Mouse (Mus musculus) heart, adult 2 months (tissue): Measurements from ENCODE around the gene Itga9. TPM values are rescaled to one million over a fixed set of nuclear protein-coding genes. Genes with fewer than 3 reads are reported as not detected.

Experiments
- DNase-seq, 2 experiments: peaks; one replicate each; pipeline ENCODE4 v3.0.0; 2021
- H3K27ac ChIP-seq: fragments of 200-600 bp; 2 replicates; pipeline ENCODE4 v1.8.1; 2022
- H3K27me3 ChIP-seq: fragments of 200-500 bp; 2 replicates; pipeline ENCODE4 v1.6.1; 2012; ENCODE audit warnings: mild to moderate bottlenecking, low read length, inconsistent platforms, mixed read lengths; ENCODE audit not compliant: control insufficient read depth, insufficient read depth
- H3K36me3 ChIP-seq: fragments of 200-500 bp; 2 replicates; pipeline ENCODE4 v1.6.1; 2012; ENCODE audit warnings: low read length, inconsistent platforms; ENCODE audit not compliant: control insufficient read depth, insufficient read depth
- H3K4me1 ChIP-seq: fragments of 200-500 bp; 2 replicates; pipeline ENCODE4 v1.6.1; 2011; ENCODE audit warnings: low read length; ENCODE audit not compliant: control insufficient read depth, insufficient read depth
- H3K4me3 ChIP-seq: fragments of 200-600 bp; 2 replicates; pipeline ENCODE4 v1.8.1; 2022
- H3K79me2 ChIP-seq: fragments of 200-500 bp; replicated peaks from 2 replicates; pipeline ENCODE4 v1.6.1; 2012; ENCODE audit warnings: mild to moderate bottlenecking, inconsistent platforms, low read length, moderate library complexity, mixed read lengths; ENCODE audit not compliant: control insufficient read depth, insufficient read depth
- H3K9ac ChIP-seq: fragments of 200-500 bp; 2 replicates; pipeline ENCODE4 v1.6.1; 2012; ENCODE audit warnings: low read depth, mild to moderate bottlenecking, control low read depth, inconsistent platforms, low read length, mixed read lengths
- CTCF ChIP-seq: fragments of 200-600 bp; IDR thresholded peaks from 2 replicates; pipeline ENCODE4 v1.8.1; 2022; ENCODE audit warnings: antibody characterized with exemption, mild to moderate bottlenecking, moderate library complexity
- EP300 ChIP-seq: fragments of 200-500 bp; IDR thresholded peaks from 2 replicates; pipeline ENCODE4 v1.6.1; 2011; ENCODE audit warnings: low read depth, low read length, control low read depth; ENCODE audit not compliant: insufficient read depth
- POLR2A ChIP-seq: fragments of 200-500 bp; IDR thresholded peaks from 2 replicates; pipeline ENCODE4 v1.6.1; 2011; ENCODE audit warnings: mild to moderate bottlenecking, low read depth, low read length, control low read depth; ENCODE audit not compliant: insufficient read depth
- WGBS: fragments of 180-500 bp; shearing (Covaris S2); methylation state at CpG from one replicate; pipeline ENCODE4 v1.1.7; 2018; 5-methylcytosine and 5-hydroxymethylcytosine counted together
- intact Hi-C: fragments of 180-260 bp; cut with DNase I; formaldehyde crosslinking; loops from one replicate; pipeline ENCODE4 v1.15.1; 2025
- polyA plus RNA-seq: library from polyadenylated mRNA; depleted of rRNA; stranded (reverse); fragments of >200 nt; gene quantifications from 2 replicates; pipeline ENCODE4 v1.2.3, GENCODE M21; 2012
- total RNA-seq, 2 experiments: library from RNA; stranded (reverse); gene quantifications; 2 replicates each; pipeline ENCODE4 v1.2.3; 2021

The Itga9 gene
- total and polyA plus RNA-seq, 3 experiments, result 34.8 to 41.9 (median 35.3) TPM

GRCm38 (mm10) chr9:118841247-118841646, 234.8 kb downstream of the Itga9 start:
- H3K36me3 ChIP-seq, result no peaks in the 10 kb centered on the region
- intact Hi-C loops, result no loop called here
- H3K4me3 ChIP-seq, result no peak overlapping the region
- DNase-seq, result no peak
- no peak overlapping the region for H3K9ac ChIP-seq
- no peak overlapping the region for H3K27ac ChIP-seq
- no peaks in the 10 kb centered on the region for H3K27me3 ChIP-seq
- no peaks in the 10 kb centered on the region for H3K79me2 ChIP-seq
- peaks cover 5% of the 10 kb centered on the region; the same call in 1 of the 2 replicates for H3K4me1 ChIP-seq
- 88% methylated on average over 6 of the region's 6 CpGs for WGBS
- TF ChIP-seq CTCF, result no peak
- TF ChIP-seq EP300, result no peak
- no peak for TF ChIP-seq POLR2A

- no peak for DNase-seq
- Histone ChIP-seq H3K27me3 (no peaks in the 10 kb centered on the region), H3K36me3 (no peaks in the 10 kb centered on the region), H3K4me1 (peaks cover 5% of the 10 kb centered on the region; the same call in 1 of the 2 replicates), H3K79me2 (no peaks in the 10 kb centered on the region), H3K9ac (no peak overlapping the region), H3K27ac (no peak overlapping the region), H3K4me3 (no peak overlapping the region)
- intact Hi-C loops, result no loop called here
- WGBS, result 88% methylated on average over 7 of the region's 7 CpGs
- no peak for TF ChIP-seq EP300
- TF ChIP-seq POLR2A, result no peak
- no peak for TF ChIP-seq CTCF
Measured at GRCm38 (mm10) chr9:118841907-118842432, 235.5 kb downstream of the Itga9 start.

GRCm38 (mm10) chr9:118843711-118844110, 237.2 kb downstream of the Itga9 start:
- no peak for TF ChIP-seq EP300
- TF ChIP-seq POLR2A, result no peak
- no peak for TF ChIP-seq CTCF
- 85% methylated on average over 5 of the region's 5 CpGs for WGBS
- H3K4me3 ChIP-seq, result no peak overlapping the region
- H3K9ac ChIP-seq, result no peak overlapping the region
- H3K27ac ChIP-seq, result no peak overlapping the region
- intact Hi-C loops, result no loop called here
- H3K79me2 ChIP-seq, result no peaks in the 10 kb centered on the region
- peaks cover 5% of the 10 kb centered on the region; the same call in 1 of the 2 replicates for H3K4me1 ChIP-seq
- no peaks in the 10 kb centered on the region for H3K36me3 ChIP-seq
- no peaks in the 10 kb centered on the region for H3K27me3 ChIP-seq
- DNase-seq, result no peak

- WGBS, result 90% methylated on average over 5 of the region's 5 CpGs
- no peaks in the 10 kb centered on the region for H3K79me2 ChIP-seq
- H3K27ac ChIP-seq, result no peak overlapping the region
- DNase-seq, result no peak
- no peaks in the 10 kb centered on the region for H3K27me3 ChIP-seq
- no peaks in the 10 kb centered on the region for H3K36me3 ChIP-seq
- no peak for TF ChIP-seq EP300
- TF ChIP-seq CTCF, result no peak
- TF ChIP-seq POLR2A, result no peak
- H3K9ac ChIP-seq, result no peak overlapping the region
- intact Hi-C loops, result no loop called here
- no peaks in the 10 kb centered on the region for H3K4me1 ChIP-seq
- no peak overlapping the region for H3K4me3 ChIP-seq
Measured at GRCm38 (mm10) chr9:118845003-118845402, 238.5 kb downstream of the Itga9 start.

- Histone ChIP-seq H3K4me3 (no peak overlapping the region), H3K36me3 (no peaks in the 10 kb centered on the region), H3K27me3 (no peaks in the 10 kb centered on the region), H3K27ac (no peak overlapping the region), H3K9ac (no peak overlapping the region), H3K4me1 (no peaks in the 10 kb centered on the region), H3K79me2 (no peaks in the 10 kb centered on the region)
- 85% methylated on average over 3 of the region's 3 CpGs for whole genome bisulfite sequencing
- intact Hi-C loops, result no loop called here
- TF ChIP-seq CTCF (no peak), EP300 (no peak), POLR2A (no peak)
- DNase-seq, result no peak
Measured at GRCm38 (mm10) chr9:118846766-118847165, 240.3 kb downstream of the Itga9 start.

GRCm38 (mm10) chr9:118856665-118857064, 250.2 kb downstream of the Itga9 start:
- no peaks in the 10 kb centered on the region for H3K27me3 ChIP-seq
- H3K9ac ChIP-seq, result no peak overlapping the region
- no peaks in the 10 kb centered on the region for H3K79me2 ChIP-seq
- peak in 1 of 2 experiments; percentile 46 for DNase-seq
- WGBS, result 26% methylated on average over 9 of the region's 9 CpGs
- peaks cover 3% of the 10 kb centered on the region for H3K4me1 ChIP-seq
- peak overlapping the region; percentile 42 for H3K27ac ChIP-seq
- no peaks in the 10 kb centered on the region for H3K36me3 ChIP-seq
- intact Hi-C loops, result loop anchor here (5.0 kb wide), 3 partner anchors 59 to 164 kb away; no protein-coding TSS in a partner anchor
- no peak overlapping the region for H3K4me3 ChIP-seq
- TF ChIP-seq EP300 (peak; percentile 73), CTCF (no peak)
